Mouse (Mus musculus) limb, embryonic 15.5 days (tissue): Measurements from ENCODE around the gene Gm3012. TPM values are rescaled to one million over a fixed set of nuclear protein-coding genes. Genes with fewer than 3 reads are reported as not detected.
"Not testable (repeated sequence)": the region's sequence is repeated elsewhere in the genome, so short reads cannot be mapped to it uniquely, and the experiment has no call there.

Experiments
- ATAC-seq: fragments of 200-750 bp; cut with Nextera tagmentation; 2 replicates; pipeline ENCODE4 v1.8.0; 2017; ENCODE audit warnings: low read depth, moderate TSS enrichment; ENCODE audit not compliant: insufficient number of reproducible peaks, low FRiP score, low TSS enrichment
- H3K27ac ChIP-seq: fragments of 300-500 bp; sonication (generic); 2 replicates; pipeline ENCODE4 v1.5.1; 2015; ENCODE audit warnings: moderate library complexity, mild to moderate bottlenecking, inconsistent platforms
- H3K27me3 ChIP-seq: fragments of 300-500 bp; sonication (generic); 2 replicates; pipeline ENCODE4 v1.6.1; 2015; ENCODE audit warnings: inconsistent platforms
- H3K36me3 ChIP-seq: fragments of 300-500 bp; sonication (generic); 2 replicates; pipeline ENCODE4 v1.6.1; 2015; ENCODE audit warnings: inconsistent platforms
- H3K4me1 ChIP-seq: fragments of 300-500 bp; sonication (generic); 2 replicates; pipeline ENCODE4 v1.6.1; 2015; ENCODE audit warnings: inconsistent platforms
- H3K4me2 ChIP-seq: fragments of 300-500 bp; sonication (generic); 2 replicates; pipeline ENCODE4 v1.6.1; 2015; ENCODE audit warnings: mild to moderate bottlenecking, inconsistent platforms
- H3K4me3 ChIP-seq: fragments of 300-500 bp; sonication (generic); 2 replicates; pipeline ENCODE4 v1.5.1; 2015; ENCODE audit warnings: mild to moderate bottlenecking, inconsistent platforms
- H3K9ac ChIP-seq: fragments of 300-500 bp; sonication (generic); 2 replicates; pipeline ENCODE4 v1.6.1; 2015; ENCODE audit warnings: inconsistent platforms
- H3K9me3 ChIP-seq: fragments of 300-500 bp; sonication (generic); 2 replicates; pipeline ENCODE4 v1.6.1; 2016; ENCODE audit warnings: inconsistent platforms
- WGBS: fragments of 180-500 bp; shearing (Covaris S2); methylation state at CpG from one replicate; pipeline ENCODE4 v1.1.7; 2015; 5-methylcytosine and 5-hydroxymethylcytosine counted together
- polyA plus RNA-seq: library from polyadenylated mRNA; unstranded; fragments of >200 nt; fragmentation: Nextera tagmentation; extraction: Ambion mirVana; gene quantifications from 2 replicates; pipeline ENCODE4 v1.2.1, GENCODE M21; 2015

The Gm3012 gene
- not detected in 2 replicates for polyA plus RNA-seq

GRCm38 (mm10) chr14:3634212-3634611 lies at the start of gene Gm3012:
TSS of gene Gm3012 (plus strand) at chr14:3634512.
- not testable (repeated sequence) for H3K27me3 ChIP-seq, H3K36me3 ChIP-seq
- no CpG with 5 or more reads among the region's 2 CpGs for WGBS

DNA sequence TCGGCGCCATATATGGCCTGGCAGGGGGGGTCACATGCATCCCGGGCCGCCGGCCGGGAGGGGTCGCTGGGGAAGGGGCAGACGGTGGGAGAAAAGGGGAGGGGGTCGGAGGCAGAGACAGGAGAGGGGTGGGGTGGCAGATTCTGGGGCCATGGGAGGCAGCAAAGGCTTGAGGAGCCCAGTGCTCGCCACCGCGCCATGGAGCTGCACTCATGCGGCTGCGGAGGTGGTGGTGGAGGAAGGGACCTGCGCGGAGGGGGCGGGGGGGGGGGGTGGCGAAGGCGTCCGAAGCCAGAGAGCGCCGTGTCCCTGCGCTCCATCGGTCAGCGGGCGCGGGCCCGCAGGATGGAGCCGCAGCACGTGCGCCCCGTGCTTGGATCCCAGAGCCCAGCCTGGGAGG lies 17.4 kb downstream of the Gm3012 start, which contains the start of gene Gm3020:
Gene Gm3020 (plus strand): TSS at position 301 of the 400 bp plus-strand sequence.
- not testable (repeated sequence) for H3K4me3 ChIP-seq, ATAC-seq, H3K4me1 ChIP-seq, H3K4me2 ChIP-seq, H3K9ac ChIP-seq, H3K27ac ChIP-seq, H3K36me3 ChIP-seq, H3K27me3 ChIP-seq, H3K9me3 ChIP-seq
- no CpG with 5 or more reads among the region's 32 CpGs for WGBS

More at GRCm38 (mm10) chr14:3634212-3634611, at the start of gene Gm3012:
- not testable (repeated sequence) for H3K4me3 ChIP-seq, H3K9ac ChIP-seq, ATAC-seq, H3K4me2 ChIP-seq, H3K9me3 ChIP-seq, H3K27ac ChIP-seq, H3K4me1 ChIP-seq

- no CpG with 5 or more reads among the region's 3 CpGs for WGBS
- ATAC-seq, result not testable (repeated sequence)
Observed at GRCm38 (mm10) chr14:3688483-3688882, 54.2 kb downstream of the Gm3012 start, which contains the start of gene Gm3043. TSS of gene Gm3043 (plus strand) at chr14:3688783.

More at GRCm38 (mm10) chr14:3688483-3688882, 54.2 kb downstream of the Gm3012 start, which contains the start of gene Gm3043:
- H3K4me2 ChIP-seq, H3K36me3 ChIP-seq, H3K9ac ChIP-seq, H3K4me3 ChIP-seq, H3K27me3 ChIP-seq, H3K27ac ChIP-seq, H3K4me1 ChIP-seq, H3K9me3 ChIP-seq: not testable (repeated sequence)

Other genes starting within 250 kb of the Gm3012 start
- not detected in 2 replicates for gene Gm10413, start 239.4 kb upstream of the Gm3012 start, polyA plus RNA-seq
- gene Gm10409, start 221.9 kb upstream of the Gm3012 start, polyA plus RNA-seq, result 0.67 and 0.68 TPM in 2 replicates
- 0.13 TPM in 1 of 2 replicates, not detected in the other for gene Gm3005, start 206.4 kb upstream of the Gm3012 start, polyA plus RNA-seq
- gene Gm10408, start 185.1 kb upstream of the Gm3012 start, polyA plus RNA-seq, result not detected in 2 replicates
- gene Gm3020, start 17.5 kb downstream of the Gm3012 start, polyA plus RNA-seq, result 0.67 and 0.68 TPM in 2 replicates
- not detected in 2 replicates for gene Gm3043, start 54.3 kb downstream of the Gm3012 start, polyA plus RNA-seq
- 0.20 TPM in 1 of 2 replicates, not detected in the other for gene Gm3002, start 175.6 kb downstream of the Gm3012 start, polyA plus RNA-seq
- not detected in 2 replicates for gene Gm3033, start 211.7 kb downstream of the Gm3012 start, polyA plus RNA-seq
- not detected in 2 replicates for gene Gm2916, start 249.7 kb downstream of the Gm3012 start, polyA plus RNA-seq